Mouse (Mus musculus) retina, adult 2 months (tissue): ENCODE measurements around the gene Rhoq.

ENCODE experiments used
- DNase-seq: peaks from one replicate; pipeline ENCODE4 v3.0.0-alpha.2; 2012; ENCODE audit warnings: low read depth, low spot score

Gene Rhoq

DNA sequence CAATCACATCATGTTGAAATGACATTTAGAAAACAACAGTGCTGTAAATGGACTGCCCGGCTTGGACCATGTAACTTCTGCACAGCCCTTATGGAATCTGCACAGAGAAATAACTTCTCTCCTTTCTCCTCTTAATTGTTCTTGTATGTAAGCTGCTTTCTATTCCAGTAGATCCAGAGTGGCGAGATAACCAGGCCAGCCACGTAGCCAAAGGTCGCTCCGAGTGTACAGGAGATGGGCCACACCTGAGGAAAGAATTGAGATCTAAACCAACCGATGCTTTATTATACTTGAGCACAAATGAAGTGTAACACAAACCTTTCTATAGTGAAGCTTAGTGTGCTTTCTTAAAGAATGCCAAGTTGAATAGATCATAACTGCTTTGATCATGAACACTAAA is 34.4 kb downstream of the Rhoq start:
- DNase-seq, result no peak

DNA sequence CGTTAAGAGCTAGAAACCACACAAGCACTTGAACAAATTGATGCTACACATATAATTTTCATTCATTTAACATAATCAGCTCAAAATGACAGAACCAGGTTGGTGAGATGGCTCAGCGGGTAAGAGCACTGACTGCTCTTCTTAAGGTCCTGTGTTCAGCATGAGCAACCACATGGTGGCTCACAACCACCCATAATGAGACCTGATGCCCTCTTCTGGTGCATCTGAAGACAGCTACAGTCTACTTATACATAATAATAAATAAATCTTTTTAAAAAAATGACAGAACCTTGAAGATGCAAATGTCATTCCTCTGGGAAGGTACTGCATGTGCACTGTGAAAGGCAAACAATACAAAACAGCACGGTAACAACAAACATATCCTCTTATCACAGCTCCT is 46.1 kb downstream of the Rhoq start:
- no peak for DNase-seq

DNA sequence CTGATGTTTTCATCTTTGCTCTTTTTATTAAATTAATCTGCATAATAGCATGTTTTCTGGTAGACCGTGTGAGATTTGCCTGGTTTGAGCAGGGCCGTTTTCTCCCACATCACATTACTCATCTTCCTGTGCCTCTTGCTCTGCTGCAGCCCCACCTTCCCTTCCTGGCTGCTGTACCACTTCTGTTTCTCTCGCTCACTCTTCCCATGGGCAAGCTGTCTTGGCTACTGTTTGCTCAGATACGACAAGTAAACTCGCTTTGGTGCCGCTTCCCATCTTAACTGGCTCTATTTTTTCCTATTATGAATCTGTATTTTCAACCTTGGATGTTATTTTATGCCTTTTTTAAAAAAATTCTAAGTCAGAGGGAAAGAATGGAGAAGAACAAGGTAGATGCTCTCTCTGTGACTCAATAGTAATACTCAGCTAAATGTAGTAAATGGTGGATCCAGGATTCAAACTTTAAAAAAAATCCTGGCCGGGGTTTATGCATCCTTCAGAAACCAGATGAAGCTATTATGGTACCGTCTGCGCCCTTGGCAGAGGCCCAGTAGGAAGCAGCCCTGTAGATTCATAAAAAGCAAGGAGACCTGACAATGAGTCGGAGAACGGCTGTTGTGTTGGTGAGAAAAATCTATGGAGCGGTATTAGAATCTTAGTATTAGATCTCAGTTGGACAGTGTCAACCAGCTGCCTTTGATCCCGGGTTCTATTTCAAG is 48.6 kb downstream of the Rhoq start:
- DNase-seq, result no peak

DNA sequence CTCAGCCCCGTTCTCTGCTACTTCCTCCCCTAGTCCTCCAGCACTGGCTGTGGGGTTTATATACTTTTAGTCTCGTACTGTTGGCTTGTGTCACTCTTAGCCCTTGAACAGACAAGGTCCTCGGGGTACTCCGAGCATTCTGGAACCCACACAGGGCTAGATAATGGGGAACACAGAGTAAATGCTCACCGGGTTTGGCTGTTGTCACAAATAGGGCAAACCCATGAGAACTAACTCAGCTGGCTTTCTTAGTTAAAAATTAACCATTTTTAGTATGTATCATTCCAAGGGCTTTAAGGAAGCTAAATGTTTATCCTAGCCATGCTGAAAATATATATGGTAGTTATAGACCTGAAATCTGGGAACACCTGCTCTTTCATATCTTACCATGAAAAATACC is 56.8 kb downstream of the Rhoq start:
- no peak for DNase-seq

DNA sequence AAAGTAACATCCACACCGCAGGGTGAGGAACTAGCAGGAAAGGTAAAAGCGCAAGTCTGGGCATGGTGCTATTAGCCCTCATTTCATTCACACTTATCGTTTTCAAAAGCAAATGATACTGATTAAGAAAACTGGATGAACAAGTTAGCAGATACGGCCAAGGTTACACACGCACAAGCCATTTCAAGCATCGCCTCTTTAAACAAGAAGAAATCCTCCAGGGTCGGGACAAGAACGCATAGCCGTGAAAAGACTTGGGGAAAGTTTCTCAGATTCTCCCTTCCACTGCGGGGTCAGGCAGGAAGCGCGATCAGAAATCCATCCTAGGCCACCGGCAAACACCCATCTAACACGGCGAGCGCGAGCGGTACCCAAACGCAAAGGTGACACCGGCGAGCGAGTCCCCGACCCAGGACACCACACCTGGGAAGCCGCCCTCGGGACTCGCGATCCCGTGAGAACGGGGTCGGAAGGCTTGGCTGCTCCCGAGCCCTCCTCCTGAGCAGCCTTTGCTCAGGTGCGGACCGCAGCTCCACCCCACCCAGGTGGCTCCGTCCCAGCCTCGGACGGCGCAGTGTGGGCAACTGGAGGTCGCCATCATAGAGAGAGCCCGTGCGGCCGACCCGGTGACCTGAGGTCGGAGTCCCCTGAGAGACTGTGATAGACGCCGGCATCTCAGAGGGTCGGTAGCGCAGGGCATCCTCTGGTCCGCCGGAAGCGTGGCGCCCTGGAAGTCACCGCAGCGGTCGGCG is 61.8 kb downstream of the Rhoq start:
- no peak for DNase-seq

DNA sequence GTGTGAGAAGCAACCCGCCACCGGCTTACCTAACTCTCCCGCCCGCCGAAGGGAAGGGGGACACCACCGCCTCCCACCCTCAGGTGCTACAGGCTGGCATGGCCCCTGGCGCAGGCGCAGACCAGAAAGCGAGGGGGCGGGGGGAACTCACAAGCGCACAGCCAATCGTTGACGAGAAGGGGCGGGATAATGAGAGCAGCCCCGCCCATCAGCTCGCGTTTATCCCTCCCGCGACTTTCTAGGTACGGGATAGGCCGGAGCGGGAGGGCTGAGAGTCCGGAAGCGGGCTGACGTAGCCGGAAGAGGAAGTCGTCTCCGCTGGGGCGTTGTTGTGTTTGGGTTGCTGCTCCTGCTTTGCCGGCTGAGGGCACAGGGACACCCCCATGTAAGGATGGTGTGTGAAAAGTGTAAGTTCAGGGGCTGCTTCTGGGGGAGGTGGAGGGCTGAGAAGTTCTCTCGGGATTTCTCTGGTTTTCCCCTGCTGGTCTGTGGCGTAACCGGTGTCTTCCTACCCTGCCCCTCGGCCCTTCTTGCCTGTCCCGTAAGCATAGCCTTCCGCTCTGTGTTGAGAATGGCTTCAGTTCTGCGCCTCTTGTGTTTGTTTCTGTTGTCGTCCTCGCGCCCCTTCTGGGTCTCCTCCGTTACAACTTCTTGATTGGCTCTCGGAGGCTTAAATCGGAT is 62.5 kb downstream of the Rhoq start, which contains the start of the genes Pigf and Cript:
Pigf (minus strand) TSS at position 138 of the 681 bp plus-strand sequence.
Cript (plus strand) TSS at position 282 of the 681 bp plus-strand sequence.
- peak; percentile 98 for DNase-seq

DNA sequence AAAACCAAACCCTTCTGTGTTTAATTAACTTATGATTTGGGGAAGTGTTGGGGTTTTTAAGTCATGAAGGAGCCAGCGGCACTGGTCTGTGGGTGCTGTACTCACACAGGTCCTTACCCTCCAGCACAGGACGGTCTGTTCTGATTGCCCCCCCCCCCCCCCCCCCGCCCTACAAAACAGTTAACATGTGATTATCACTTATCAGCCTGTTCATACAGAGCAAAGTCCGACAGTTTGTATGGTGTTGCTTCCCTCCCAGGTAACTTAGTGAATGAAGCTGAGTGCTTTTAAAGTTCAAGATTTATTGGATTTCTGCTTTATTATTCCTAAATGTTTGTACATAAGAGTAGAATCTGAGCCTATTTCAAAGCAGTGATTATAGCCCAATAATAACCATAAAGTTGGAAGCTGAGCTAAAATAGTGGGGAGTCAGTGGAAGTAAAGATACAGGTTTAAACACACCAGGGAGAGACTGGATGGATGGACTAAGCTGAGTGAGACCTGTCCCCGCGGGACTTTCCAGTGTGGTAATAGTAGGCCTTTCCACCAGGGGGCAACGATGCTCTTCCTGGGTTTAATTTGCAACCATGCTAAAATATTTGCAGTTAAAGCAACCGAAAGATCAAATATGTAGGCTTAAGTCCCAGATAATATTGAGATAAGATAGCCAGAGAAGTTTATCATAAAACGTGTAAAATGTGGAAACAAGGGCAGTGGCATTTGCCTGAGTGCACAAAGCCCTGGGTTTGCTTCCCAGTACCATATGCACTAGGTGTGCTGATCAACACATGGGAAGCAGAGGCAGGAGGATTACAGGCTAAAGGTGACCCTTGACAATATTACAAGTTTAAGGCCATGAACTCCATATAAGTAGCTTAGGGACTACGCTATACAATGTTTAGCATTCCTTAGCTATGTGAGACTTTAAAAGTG is 73.5 kb downstream of the Rhoq start:
- DNase-seq, result no peak

DNA sequence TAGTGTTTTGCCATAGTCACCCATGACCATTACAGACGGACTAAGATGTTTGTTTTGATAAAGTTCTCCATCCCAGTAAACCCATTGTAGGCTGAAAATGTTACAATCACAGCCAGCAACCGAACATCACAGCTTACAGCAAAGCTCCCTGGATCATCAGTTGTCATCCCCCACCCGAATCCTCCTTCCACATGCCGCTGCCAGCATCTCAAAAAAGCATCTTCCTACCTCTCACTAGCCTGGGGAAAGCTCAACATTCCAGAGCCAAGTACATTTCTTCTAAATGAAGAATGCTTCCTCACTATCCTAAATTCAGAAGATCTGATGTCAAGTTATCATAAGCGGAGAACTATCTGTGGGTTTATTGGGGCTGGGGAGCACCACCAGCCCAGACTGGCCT is 75.6 kb downstream of the Rhoq start:
- DNase-seq, result no peak

DNA sequence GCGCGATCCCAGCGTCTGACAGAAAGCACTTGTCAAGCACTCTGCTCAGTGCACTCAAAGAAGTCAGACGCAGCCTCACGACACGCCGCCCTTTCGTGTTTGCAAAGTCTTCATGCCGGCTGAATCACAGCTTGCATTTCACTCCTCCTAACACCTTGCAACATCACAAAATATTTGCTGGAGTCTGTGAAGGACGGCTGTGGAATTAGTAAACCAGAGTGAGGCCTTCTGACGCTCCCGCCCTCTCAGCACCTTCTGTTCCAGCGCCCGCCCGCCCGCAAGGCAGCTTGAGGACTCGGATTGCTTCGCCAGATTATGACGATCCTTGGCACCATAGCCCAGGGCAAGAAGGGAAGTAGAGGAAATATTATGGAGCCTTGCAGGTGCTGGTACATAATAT is 78.9 kb downstream of the Rhoq start:
- no peak for DNase-seq

DNA sequence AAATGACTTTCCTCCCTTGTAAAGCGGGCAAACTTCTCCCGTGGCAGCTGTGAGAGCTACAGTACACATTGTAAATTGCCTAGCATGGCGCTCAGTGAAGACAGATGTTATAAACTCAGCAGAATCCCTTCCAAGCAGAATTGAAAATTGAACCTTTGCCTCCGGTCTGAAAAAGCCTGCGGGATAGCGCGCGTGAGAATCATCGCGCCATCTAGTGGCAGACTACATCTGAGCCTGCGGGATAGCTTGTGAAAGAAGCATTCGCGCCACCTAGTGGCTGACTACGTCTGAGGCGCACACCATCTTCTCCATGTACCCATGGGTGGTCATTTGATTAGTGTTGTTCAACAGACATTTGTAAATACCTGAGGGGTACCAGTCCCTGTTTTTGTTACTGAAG is 81.5 kb downstream of the Rhoq start:
- peak; percentile 81 for DNase-seq

DNA sequence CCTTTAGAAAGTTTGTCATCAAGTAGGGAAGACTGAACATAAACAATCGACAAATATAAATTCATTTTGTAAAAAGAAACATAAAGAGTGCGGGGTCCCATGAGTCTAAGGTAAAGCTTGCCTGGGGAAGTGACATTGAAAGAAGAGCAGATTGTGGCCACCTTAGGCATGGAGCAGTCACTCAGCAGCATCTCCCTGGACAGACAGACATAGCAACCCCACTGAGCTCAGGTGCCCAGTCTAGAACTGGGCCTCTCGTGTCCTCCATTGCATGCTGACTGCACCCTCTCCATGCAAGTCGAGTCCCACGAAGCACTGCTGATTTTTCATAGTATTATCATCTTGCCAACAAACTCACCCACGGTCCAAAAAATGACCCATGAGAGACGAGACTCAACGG is 81.9 kb downstream of the Rhoq start:
- DNase-seq, result no peak
